Mouse (Mus musculus) frontal cortex, adult 2 months (tissue): ENCODE results near the gene Nat14. TPM values are rescaled to one million over a fixed set of nuclear protein-coding genes. Genes with fewer than 3 reads are reported as not detected.

Source experiments
- DNase-seq, 2 experiments: peaks; one replicate each; pipeline ENCODE4 v3.0.0; 2022; ENCODE audit warnings: low spot score in 1 of 2; ENCODE audit errors: extremely low spot score in 1 of 2
- polyA plus RNA-seq: library from polyadenylated mRNA; depleted of rRNA; stranded (reverse); fragments of >200 nt; gene quantifications from 2 replicates; pipeline ENCODE4 v1.2.3, GENCODE M21; 2012

The Nat14 gene
- polyA plus RNA-seq, 1 experiment: 99.2 TPM

GRCm38 (mm10) chr7:4919096-4919495, 2.7 kb upstream of the Nat14 start:
- no peak for DNase-seq

- DNase-seq: no peak
Measured at GRCm38 (mm10) chr7:4919971-4920370, 1.9 kb upstream of the Nat14 start.

DNA sequence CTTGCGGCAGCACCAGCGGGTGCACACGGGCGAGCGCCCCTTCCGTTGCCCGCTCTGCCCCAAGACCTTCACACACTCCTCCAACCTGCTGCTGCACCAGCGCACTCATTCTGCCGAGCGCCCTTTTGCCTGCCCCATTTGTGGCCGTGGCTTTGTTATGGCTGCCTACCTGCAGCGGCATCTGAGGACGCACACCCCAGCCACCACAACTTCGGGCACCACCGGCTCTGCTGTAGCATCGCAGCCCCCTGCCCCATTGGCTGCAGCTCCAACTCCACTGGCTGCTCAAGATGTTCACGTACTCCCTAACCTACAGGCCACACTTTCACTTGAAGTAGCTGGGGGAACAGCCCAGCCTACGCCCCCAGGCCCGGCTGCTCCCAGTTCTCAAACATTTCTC, 1.3 kb upstream of the Nat14 start:
- DNase-seq: no peak

DNA sequence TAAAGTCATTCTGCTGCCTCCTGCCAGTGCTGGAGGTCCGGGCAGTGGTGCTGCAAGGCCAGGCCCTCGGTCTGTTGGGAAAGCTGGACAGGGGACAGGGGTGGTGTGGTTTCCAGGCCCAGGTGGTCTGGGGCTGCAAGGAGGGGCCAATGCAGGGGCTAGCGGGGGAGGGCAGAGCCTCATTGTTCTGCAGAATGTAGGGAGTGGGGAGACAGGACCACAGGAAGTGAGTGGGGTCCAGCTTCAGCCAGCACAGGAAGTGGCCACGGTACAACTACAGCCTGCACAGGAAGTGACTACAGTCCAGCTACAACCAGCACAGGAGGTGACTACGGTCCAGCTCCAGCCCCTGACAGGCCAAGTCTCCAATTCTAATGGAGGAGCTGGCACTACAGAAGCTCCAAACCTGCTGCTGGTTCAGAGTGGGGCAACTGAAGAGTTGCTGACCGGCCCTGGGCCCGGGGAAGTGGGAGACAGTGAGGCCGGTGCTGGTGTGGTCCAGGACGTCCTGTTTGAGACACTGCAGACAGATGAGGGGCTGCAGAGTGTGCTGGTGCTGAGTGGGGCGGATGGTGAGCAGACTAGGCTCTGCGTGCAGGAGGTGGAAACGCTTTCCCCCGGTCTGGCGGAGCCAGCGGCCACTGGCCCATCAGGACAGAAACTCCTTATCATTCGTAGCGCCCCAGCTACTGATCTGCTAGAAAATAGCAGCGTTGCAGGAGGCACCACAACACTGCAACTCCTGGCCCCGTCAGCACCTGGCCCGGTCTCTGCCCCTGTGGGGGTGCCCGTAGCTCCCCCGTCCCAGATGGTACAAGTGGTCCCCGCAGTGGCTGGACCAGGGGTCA, 628 bp upstream of the Nat14 start:
- no peak for DNase-seq

GRCm38 (mm10) chr7:4922508-4922907, 680 bp downstream of the Nat14 start:
- DNase-seq: peak; percentile 87 to 91

- DNase-seq: peak; percentile 74 to 86
Measured at GRCm38 (mm10) chr7:4922931-4923565, 1.2 kb downstream of the Nat14 start.

GRCm38 (mm10) chr7:4923586-4924364, 1.9 kb downstream of the Nat14 start:
- DNase-seq: peak in 1 of 2 experiments; percentile 56

GRCm38 (mm10) chr7:4924483-4924882, 2.7 kb downstream of the Nat14 start:
- no peak for DNase-seq

DNA sequence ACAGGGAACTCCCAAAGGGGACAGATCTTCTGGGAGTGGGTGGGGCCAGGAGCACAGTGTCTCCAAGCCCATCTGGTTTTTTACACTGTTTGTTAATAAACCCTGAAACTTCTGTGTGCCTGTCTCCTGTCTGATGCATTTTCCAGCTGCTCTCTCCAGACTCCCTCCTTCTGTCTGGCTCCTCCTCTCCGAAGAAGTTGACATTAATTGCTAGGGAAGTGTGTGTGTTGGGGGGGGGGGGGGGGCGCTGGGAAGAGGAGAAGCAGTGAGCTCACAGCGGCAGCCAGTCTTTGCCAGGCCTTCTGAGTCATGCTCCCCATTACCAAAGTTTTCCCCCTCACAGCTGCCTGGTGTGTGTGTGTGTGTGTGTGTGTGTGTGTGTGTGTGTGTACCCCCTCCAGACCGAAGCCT, 3.1 kb downstream of the Nat14 start:
- DNase-seq: peak in 1 of 2 experiments; percentile 52

DNA sequence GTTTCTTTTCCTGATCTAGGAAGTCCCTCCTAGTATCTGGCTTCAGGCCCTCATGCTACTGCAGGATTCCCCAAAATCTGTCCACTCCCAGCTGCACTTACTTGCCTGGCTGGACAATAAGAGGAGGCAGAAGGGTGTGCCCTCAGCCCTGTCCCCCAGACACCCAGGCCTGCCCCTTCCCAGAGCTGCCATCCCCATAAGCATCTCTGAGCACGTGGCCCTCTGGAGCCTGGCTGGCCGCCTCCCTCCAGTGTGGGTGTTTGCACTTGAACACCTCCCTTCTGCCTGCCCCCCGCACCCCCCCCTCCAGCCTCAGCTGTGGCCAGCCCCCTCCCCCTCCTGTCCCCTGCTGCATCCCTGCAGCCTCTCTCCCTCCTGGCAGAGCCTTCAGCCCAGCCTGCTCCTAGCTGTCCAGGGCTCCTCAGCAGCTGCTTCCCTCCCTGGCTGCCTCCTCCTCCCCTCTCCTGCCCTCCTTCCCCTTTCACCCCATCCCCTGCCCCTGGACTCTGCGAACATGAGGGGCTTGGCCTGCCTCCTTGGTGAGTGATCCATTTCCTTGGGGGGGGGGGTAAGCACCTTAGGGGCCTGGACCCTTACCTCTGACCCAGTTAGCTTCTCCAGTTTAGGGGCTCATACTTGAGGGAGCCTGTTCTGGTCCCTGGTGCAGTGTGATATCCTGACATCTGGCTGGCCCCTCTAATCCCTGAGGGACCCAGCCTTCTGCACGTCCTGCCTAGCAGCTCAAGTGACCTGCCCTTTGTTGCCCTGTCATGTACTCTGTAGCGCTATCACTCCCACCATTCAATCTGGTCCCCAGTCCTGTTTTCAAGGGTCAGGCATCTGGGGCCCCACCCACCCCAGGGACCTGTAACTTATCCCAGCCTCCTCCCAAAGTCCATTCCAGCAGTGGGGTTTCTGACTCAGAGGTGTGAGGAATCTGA, 3.9 kb downstream of the Nat14 start, which contains the start of gene Ssc5d:
Gene Ssc5d (plus strand): TSS at position 345 of the 941 bp plus-strand sequence.
- no peak for DNase-seq

DNA sequence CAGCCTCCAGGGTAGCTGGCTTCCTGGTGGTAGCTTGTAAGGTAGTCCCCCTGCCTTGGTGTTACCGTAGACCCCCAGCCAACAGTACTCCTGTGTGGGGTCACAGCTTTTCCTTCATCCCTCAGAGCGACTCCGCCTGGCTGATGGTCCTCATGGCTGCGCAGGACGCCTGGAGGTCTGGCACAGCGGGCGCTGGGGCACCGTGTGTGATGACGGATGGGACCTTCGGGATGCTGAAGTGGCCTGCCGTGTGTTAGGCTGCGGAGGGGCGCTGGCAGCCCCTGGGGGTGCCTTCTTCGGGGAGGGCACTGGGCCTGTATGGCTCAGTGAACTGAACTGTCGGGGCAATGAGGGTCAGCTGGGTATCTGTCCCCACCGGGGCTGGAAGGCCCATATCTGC, 5.0 kb downstream of the Nat14 start:
- no peak for DNase-seq

GRCm38 (mm10) chr7:4927711-4928110, 5.9 kb downstream of the Nat14 start:
- DNase-seq: no peak

DNA sequence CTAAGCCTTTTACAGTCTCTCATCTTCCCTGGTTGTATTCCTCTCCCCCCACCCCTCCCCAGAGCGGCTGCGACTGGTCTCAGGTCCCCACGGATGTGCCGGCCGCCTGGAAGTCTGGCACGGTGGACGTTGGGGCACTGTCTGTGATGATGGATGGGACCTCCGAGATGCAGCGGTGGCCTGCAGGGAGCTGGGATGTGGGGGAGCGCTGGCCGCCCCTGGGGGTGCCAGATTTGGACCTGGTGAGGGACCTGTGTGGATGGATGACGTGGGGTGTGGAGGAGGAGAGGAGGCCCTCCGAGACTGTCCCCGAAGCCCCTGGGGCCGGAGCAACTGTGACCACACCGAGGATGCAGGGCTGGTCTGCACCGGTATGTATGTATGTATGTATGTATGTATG, 6.5 kb downstream of the Nat14 start:
- no peak for DNase-seq

GRCm38 (mm10) chr7:4933103-4933502, 11.3 kb downstream of the Nat14 start:
- no peak for DNase-seq

DNA sequence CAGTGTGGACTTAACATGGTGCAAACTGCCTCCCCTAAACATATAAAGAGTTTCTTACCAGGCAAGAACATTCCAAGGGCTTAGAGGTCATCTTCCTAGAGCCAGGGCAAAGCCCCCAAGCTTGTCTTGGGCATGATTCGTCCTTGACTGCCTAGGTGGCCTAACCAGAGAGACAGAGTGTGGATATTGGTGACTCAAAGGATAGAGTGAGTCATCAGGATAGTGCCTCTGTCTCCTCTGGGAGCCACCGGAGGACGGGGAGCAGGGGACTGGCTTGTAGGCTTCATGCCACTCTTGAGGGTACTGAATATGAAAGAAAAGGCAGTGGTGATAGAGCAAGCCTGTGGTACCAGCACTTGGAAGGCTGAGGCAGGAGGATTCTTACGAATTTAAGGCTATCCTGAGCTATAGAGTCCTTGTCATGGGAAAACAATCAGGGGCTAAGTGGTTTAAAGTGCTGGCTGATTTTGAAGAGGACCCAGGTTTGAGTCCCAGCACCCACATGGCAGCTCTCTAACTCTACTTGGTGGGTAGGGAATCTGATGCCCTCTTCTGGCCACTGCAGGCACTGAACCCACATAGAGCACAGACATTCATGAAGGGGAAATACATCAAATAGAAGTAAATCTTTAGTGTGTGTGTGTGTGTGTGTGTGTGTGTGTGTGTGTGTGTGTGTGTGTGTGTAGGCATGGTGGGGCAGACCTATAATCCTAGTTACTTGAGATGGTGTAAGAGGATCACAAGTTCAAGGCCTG, 12.5 kb downstream of the Nat14 start:
- DNase-seq: no peak

DNA sequence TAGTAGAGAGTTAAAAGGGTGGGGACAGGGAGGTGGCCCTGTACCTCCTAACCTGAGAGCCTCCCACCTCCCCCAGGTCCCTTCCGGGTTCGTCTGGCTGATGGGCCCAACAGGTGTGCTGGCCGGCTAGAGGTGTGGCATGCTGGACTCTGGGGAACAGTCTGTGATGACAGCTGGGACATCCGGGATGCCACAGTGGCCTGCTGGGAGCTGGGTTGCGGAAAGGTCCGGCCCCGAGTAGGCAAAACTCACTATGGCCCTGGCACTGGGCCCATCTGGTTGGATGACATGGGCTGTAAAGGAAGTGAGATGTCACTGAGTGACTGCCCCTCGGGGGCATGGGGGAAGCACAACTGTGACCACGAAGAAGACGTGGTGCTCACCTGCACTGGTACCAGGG, 15.0 kb downstream of the Nat14 start:
- DNase-seq: no peak

- DNase-seq: no peak
Measured at GRCm38 (mm10) chr7:4937392-4937791, 15.6 kb downstream of the Nat14 start.

DNA sequence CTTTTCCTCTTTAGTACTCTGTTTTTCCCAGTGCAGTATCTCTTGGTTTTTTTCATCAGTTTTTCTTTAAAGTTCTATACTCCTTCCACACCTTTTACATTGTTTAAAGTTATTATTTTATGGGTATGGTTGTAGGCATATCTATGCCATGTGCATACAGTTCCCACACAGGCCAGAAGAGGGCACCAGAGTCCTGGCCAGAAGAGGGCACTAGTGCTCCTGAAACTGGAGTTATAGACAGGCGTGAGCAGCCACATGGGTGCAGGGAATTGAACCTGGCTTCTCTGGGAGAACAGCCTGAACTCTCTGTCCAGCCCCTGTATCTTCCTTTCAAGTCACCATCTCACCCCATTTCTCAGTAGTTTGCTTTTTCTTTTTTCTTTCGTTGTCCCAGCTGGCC, 16.6 kb downstream of the Nat14 start:
- peak in 1 of 2 experiments; percentile 80 for DNase-seq

DNA sequence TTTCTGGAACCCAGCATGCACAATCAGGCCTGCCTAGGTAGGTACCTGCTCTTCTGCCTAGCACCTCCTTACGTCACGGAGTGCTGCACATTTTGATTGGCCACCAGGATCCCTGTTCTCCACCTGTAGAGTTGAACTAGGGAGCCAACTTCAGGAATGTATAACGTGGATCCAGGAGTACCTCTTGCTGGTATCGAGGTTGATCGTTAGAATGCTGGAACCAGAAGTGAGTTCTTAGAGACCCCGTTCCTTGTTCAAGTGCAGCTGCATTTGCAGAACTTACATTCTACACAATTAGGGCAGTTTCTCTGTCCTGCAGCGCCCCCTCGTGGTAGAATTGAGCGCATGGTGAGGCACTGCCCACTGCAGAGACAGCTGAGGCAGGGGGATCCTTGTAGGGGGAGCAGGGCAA, 18.2 kb downstream of the Nat14 start:
- DNase-seq: peak in 1 of 2 experiments; percentile 89
